Mouse (Mus musculus) 416B (cell line): ENCODE measurements around the gene Gm5678.

Experiments used
- DNase-seq: peaks from one replicate; pipeline ENCODE4 v3.0.0; 2011; ENCODE audit warnings: low read depth

Gene Gm5678

GRCm38 (mm10) chr16:93627761-93628400 is at the start of gene Gm5678:
Gene Gm5678 (plus strand): TSS chr16:93628097.
- DNase-seq: no peak

GRCm38 (mm10) chr16:93578346-93579005 is 49.4 kb upstream of the Gm5678 start:
- no peak for DNase-seq

DNA sequence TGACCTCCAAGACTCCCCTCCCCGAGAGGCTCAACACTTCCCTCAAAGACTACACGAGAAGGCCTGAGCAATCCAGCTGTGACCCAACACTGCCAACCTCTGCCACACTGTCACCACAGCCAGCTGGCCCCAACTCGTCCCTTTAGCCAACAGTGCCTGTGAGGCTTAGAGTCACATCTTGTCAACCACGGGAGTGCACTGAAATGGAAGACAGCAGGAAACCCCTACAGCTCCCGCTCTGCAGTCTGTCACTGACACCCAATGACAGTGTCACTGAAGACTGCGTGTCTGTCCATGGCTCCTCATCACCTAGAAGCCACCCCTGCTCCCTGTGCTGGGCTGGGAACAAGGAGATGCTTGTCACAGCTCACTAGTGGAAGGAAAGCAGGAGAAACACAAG is 46.8 kb upstream of the Gm5678 start:
- no peak for DNase-seq

DNA sequence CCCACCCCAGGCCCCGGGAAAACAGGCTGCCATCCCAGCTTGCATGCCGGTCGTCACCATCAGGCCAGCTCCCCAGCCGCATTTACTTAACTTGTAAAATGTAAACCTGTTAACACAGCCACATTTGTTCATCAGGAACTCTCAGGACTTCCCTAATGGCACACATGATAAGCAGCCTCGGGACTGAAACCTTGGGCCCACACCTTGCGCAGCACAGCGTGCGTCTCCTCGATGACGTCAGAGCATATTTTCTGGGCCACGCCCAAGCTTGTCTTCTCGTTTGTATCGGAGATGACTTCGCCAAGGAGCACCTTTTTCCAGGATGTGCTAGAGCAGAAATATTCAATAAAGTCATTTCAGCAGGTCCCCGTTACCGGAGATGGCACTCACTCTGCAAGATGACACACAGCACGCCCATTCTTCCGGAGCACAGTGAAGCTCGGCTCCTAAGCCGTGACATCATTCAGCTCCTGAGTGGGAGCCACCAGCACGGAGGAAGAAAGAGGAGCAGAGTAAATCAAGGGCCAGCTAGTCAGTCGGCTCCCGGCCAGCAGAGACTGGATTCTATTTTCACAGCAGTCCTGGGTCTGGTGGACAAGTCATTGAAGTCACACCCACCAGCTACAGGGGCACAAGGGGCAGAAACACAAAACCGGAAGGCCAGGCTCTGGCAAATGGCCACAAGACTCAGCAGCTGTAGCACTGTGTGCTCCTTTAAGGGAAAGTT is 42.8 kb upstream of the Gm5678 start:
- peak; percentile 76 for DNase-seq

GRCm38 (mm10) chr16:93585703-93586205 is 42.1 kb upstream of the Gm5678 start:
- DNase-seq: peak; percentile 75

- DNase-seq: peak; percentile 35
Observed at GRCm38 (mm10) chr16:93586382-93586781, 41.5 kb upstream of the Gm5678 start.

GRCm38 (mm10) chr16:93588281-93588680 is 39.6 kb upstream of the Gm5678 start:
- DNase-seq: no peak

DNA sequence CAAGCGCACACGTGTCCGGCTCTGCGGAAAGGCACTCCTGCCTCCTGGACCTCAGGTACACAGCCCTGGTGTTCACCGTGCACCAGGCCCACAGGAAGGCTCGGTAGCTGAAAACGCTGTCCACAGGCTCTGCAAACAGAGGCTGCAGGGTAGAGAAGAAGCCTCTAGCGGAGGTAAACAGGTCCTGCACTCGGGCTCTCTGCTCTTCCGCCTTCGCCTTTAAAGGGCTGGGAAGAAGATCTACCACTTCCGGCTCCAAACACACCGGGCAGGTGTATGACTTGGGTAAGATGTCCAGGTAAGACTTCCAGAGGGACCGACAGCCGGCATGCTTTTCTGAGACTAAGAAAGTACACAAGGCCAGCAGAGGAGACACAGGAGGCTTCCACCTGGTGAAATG is 37.0 kb upstream of the Gm5678 start:
- DNase-seq: no peak

DNA sequence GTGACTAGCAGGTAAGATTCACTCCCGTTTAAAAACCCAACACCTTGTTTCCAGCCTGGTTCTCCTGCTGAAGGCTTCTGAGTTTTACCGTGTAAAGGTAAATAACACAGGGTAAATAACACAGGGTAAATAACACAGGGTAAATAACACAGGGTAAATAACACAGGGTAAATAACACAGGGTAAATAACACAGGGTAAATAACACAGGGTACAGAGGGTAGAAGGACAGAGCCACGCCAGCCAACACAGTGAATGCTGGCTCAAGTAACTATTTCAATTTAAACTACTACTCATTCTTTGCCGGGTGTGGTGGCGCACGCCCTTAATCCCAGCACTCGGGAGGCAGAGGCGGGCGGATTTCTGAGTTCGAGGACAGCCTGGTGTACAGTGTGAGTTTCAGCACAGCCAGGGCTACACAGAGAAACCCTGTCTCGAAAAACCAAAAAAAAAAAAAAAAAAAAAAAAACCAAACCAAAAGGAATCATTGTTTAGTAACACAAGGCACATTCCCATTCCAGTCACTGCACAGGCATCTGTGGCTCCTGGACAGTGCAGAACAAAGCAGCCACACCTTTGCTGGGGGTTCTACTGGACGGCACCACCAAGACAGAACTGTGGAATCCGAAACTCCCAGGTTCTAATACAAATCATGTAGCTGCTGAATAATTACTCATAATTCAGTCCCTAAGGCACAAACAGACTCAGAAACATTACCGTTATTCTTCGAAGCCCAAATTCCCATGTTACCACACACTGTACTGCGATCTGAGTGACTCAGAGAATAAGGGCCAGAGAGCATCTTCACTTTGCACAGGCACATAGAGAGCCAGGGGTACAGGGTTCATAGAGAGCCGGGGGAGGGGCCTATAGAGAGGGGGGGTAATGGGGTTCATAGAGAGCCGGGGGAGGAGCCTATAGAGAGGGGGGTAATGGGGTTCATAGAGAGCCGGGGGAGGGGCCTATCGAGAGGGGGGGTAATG is 36.2 kb upstream of the Gm5678 start:
- DNase-seq: no peak

- DNase-seq: no peak
Observed at GRCm38 (mm10) chr16:93592711-93593110, 35.2 kb upstream of the Gm5678 start.

DNA sequence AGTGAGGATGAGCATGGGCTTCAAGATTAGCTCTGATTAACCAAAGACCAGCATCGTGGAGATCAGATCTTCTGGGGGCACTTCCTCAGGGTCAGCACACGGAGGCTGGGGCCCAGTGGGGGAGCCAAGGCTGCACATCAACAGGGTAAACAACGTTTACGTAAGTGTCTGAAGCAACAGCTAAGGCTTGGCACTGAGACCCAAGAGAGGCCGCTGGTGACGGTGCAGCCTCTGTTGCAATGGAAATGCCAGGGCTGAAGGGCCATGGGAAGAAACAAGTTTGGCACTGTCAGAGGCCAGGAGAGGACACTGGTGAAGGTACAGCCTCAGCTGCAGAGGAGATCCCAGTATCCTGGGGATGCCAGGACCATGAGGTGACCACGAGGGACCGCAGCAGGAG is 34.5 kb upstream of the Gm5678 start:
- DNase-seq: no peak

DNA sequence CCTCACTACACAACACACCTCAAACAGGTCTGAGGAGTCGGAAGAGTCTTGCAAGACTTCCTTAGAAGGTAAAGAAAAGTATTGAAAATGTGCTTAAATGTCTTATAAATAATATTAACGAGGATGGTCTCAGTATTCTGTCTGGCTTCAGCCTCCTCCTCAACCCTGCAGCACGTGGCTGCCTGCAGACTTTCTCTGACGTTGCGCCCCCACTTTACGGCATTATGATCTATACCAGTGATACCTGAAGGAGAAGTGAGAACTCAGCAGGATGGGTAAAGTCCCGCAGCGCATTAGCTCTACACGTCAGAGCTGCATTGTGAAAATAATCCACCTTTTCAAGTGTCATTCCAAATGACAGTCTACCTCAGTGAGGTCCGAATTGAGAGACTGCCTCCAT is 33.4 kb upstream of the Gm5678 start:
- DNase-seq: no peak

DNA sequence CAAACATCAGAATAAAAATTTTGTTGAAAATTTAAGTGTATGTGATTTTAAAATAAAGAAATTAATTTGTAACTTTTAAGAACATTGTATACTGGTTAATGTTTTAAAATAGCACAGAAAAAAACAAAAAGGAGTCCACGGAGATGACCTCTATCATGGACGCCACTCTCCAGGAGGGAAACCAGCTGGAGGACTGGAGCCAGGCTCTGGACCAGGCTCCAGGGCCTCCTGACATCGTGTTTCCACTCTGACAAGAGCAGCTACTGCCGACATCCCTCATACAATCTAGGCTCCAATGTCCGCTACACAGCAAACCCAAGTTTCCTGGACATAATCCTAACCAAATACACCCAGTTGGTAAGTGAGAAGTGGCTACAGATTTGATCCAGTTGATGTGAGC is 32.1 kb upstream of the Gm5678 start:
- DNase-seq: no peak

GRCm38 (mm10) chr16:93596807-93597206 is 31.1 kb upstream of the Gm5678 start:
- no peak for DNase-seq

DNA sequence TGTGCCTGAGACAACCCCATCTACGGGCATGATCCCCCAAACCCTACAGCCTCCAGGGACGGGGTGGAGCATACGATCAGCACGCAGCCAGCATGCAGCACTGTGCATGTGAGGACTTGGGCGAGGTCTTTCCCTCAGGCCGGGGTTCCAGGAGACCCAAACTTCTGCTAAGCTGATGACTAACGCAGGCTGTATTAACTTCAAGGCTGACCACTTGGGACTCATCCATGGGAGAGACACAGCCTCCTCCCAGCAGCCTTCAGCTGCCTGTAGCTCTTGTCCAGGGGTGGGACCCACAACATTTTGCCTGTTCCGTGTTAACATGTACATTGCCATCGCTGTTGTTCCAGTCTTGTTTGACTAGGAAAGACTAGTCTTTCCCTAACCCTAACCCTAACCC is 30.3 kb upstream of the Gm5678 start:
- DNase-seq: no peak

DNA sequence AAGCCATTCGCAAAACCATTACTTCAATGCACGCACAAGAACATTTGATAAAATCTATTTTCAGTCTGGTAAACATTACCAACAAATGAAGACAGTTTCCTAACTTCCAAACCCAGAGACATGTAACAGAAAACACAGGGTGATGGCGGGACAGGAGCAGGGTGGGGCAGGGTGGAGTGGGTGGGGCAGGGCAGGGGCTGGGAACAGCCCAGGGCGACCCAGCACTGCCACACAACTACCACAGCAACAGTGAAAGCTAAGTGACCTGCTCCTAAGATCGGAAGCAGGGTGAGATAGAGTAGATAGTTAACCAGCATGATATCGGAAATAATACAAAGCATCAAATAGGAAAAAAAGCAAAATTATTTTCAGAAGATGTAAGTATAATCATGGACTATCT is 28.4 kb upstream of the Gm5678 start:
- no peak for DNase-seq

DNA sequence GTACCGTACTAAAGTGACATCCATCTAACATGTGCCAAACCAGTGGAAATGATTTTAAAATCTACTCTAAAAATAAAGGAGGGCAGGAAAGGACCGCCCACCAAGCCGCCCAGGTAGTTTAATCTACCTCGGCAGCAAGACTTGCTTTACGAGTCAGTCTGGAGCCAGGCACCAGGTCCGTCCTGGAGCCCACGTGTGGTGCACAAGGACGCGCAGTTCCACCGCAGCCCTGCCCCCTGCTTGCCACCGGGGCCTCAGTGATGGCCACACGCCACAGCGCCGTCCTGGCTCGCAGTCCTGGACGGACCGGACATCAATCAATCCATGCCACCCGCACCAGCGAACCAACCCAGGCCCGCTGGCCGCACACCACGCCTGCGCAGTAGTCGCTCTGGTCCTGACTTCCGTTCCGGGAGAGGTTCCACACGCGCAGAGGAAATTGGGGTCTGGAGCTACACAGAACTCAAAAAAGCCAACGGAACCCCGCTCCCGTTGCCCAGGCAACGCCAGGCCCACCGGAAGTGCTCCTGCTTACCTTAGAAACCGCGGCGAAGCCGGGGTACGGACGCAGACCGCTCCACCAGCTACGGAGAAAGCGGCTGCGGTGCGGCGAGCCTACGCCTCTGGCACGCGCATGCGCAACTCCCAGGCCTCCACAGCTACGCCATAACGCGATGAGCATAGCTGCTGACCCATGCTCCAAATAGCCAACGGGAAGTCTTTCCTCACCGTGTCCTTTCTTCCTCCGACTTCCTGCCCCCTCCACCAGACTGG is 24.3 kb upstream of the Gm5678 start, which contains the start of gene Setd4:
Gene Setd4, minus strand, starts transcription at position 625 of the 774 bp plus-strand sequence.
- DNase-seq: peak; percentile 95

DNA sequence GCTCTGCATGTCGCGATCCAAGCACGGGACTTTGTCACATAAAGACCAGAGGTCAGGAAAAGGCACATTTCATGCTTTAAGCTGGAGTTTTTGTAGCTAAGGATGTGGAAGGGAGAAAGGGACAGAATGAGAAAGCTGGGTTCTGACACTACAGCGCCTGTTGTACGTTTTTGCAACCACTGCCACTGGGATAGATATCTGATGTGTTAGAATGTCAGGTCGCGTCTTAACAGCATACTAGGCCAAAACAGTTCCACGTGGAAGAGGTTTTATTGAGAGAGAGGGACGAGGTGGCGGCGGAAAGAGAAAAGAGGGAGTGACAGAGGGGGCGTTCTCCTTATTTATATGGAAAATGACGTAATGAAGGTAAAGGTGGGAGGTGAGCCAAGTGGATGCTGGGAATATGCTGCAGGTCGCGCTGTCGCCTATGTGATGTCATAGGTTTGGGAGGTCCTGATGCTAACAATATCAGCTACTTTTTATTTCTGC is 23.4 kb upstream of the Gm5678 start:
- no peak for DNase-seq

DNA sequence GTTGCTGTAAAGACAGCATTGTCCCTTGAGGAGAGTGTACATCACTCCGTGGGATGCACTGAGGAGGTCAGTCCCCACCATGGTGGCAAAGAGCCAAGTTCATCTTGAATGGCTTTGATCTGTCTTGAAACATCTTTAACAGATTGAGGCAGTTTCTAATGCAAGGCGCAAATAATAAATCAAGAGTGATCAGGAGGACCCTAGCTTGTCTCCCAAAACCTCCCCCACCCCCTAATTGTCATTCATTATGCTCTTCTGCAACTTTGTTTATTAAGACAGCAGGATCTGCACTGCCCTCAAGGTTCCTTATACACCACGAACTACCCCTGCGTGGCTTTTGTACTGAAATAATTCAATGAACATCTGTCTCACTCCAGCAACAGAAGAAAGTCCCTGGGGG is 22.3 kb upstream of the Gm5678 start, which contains the start of gene Cbr1:
Gene Cbr1, plus strand, starts transcription at position 301 of the 400 bp plus-strand sequence.
- DNase-seq: no peak

GRCm38 (mm10) chr16:93606146-93606545 is 21.8 kb upstream of the Gm5678 start:
- no peak for DNase-seq

- no peak for DNase-seq
Observed at GRCm38 (mm10) chr16:93607669-93608101, 20.2 kb upstream of the Gm5678 start.
